Mouse (Mus musculus) monocyte, adult 5-6 weeks (primary cell): ENCODE measurements around the gene Sh3pxd2a. TPM values are rescaled to one million over a fixed set of nuclear protein-coding genes. Genes with fewer than 3 reads are reported as not detected.

ENCODE experiments used
- ATAC-seq: fragments of 153-309, 156-312 bp; replicated peaks from 2 replicates; pipeline ENCODE4 v1.8.0; 2017; ENCODE audit warnings: mild to moderate bottlenecking; ENCODE audit not compliant: low TSS enrichment, insufficient number of reproducible peaks, severe bottlenecking, poor library complexity, low FRiP score
- total RNA-seq: library from RNA; stranded (forward); fragments of 200-1000, 200-491, 200-594 nt; gene quantifications from 3 replicates; pipeline ENCODE4 v1.2.3, GENCODE M21; 2017

Sh3pxd2a gene
- total RNA-seq, 1 experiment from 2014 or later = 2.6 TPM

GRCm38 (mm10) chr19:47282688-47283215 is 181.4 kb downstream of the Sh3pxd2a start:
- ATAC-seq = no peak

GRCm38 (mm10) chr19:47282050-47282454 is 182.1 kb downstream of the Sh3pxd2a start:
- ATAC-seq = no peak

DNA sequence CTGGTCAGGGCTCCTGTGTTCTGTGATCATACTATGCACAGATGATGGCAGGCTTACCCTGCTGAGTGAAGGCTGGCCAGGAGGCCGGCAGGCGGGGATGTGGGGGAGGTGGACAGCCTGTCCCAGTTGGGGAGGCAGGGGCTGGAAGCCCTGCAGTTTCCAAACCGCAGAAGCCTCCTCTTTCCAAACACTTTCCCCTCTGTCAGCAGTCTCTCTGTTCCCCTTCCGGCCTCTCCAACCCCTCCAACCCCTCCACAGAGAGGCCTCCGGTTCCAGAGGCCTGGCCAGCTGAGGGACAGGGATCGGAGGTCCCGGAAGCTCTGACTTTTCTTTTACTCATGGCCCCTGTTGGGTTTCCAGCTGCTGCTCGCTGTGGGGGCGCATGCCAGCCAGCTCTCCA is 183.3 kb downstream of the Sh3pxd2a start:
- ATAC-seq = no peak

DNA sequence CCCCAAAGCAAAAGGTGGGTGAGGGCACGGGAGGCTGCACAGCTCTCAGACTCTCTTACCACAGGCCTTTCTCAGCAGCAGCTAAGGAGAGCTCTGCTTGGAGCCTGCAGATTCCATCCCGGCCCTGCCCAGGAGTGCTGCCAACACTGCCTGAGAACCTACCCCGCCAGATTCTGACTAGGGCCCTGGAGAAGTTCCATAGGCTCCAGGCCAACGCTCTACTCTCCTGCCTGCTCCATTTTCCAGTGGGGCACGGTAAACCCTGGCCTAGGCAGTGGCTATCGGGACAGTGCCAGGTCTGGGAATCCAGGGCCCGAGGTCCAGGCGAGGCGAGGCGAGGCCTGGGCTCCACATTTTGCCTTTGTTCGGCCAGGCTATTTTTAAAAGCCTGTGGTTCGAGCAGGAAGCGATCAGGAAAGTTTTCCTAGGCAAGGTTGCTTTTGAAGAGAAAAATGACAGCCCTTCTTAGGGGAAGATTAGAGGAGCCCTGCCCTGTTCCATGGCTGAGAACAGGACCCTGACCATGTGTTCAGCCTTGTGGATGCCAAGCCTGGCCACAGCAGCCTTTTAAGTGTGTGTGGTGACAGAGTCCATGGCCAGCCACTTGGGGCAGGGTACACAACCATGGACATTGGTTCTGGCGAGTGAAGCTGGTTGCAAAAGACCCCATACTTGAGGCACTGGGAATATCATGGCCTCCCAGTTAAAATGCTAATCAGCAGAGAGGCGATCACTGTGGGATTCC is 184.2 kb downstream of the Sh3pxd2a start:
- ATAC-seq = no peak

- ATAC-seq = no peak
Measured at GRCm38 (mm10) chr19:47279372-47279771, 184.8 kb downstream of the Sh3pxd2a start.

- no peak for ATAC-seq
Measured at GRCm38 (mm10) chr19:47276730-47277129, 187.5 kb downstream of the Sh3pxd2a start.

- ATAC-seq = no peak
Measured at GRCm38 (mm10) chr19:47270520-47270919, 193.7 kb downstream of the Sh3pxd2a start.

- ATAC-seq = no peak
Measured at GRCm38 (mm10) chr19:47269729-47270128, 194.5 kb downstream of the Sh3pxd2a start.

GRCm38 (mm10) chr19:47267066-47267465 is 197.1 kb downstream of the Sh3pxd2a start:
- no peak for ATAC-seq

GRCm38 (mm10) chr19:47266070-47266801 is 198.0 kb downstream of the Sh3pxd2a start:
- no peak for ATAC-seq

GRCm38 (mm10) chr19:47264322-47265092 is 199.7 kb downstream of the Sh3pxd2a start:
- ATAC-seq = no peak

- ATAC-seq = peak; percentile 37; the same call in 1 of the 2 replicates
Measured at GRCm38 (mm10) chr19:47263621-47264020, 200.6 kb downstream of the Sh3pxd2a start.

GRCm38 (mm10) chr19:47261196-47261595 is 203.0 kb downstream of the Sh3pxd2a start:
- ATAC-seq = no peak

DNA sequence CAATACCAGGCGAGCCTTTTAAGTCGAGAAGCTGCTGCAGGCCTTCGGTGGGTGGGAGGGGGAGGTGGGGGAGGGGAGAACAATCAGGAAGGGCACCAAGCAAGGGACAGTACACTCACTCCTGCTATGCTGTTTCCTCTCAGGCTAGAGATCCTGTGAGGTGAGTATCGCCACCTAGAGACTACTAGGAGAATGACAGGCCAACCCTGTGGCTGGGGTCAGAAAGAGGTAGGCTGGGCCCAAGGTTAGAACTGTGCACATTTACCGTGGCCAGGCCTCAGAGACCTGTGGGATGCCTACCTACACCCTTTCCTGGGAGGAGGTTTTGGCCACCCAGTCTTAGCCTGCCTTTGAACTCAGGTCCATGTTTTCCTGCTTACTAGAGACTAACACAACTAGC is 204.6 kb downstream of the Sh3pxd2a start:
- ATAC-seq = no peak

DNA sequence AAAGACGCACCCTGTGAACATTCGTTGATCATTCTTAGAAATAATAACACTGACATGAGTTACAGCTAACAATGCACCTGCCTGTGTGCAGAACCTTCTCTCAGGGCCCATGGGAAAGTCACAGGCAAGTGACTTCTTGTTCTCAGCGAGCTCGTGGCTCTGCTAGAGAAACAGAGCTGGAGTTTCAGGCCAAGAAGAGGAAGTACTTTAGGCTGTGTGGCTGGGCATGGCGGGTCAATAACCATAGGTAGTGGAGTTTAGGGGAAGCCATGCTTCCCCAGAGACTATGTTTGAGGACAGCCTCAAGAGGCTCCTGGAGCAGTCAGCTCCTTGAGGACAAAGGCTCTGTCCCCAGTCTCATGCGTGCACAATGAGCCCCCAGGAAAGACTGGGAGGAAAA is 208.3 kb downstream of the Sh3pxd2a start:
- ATAC-seq = no peak; the same call in 1 of the 2 replicates

- ATAC-seq = no peak
Measured at GRCm38 (mm10) chr19:47255036-47255435, 209.2 kb downstream of the Sh3pxd2a start.

DNA sequence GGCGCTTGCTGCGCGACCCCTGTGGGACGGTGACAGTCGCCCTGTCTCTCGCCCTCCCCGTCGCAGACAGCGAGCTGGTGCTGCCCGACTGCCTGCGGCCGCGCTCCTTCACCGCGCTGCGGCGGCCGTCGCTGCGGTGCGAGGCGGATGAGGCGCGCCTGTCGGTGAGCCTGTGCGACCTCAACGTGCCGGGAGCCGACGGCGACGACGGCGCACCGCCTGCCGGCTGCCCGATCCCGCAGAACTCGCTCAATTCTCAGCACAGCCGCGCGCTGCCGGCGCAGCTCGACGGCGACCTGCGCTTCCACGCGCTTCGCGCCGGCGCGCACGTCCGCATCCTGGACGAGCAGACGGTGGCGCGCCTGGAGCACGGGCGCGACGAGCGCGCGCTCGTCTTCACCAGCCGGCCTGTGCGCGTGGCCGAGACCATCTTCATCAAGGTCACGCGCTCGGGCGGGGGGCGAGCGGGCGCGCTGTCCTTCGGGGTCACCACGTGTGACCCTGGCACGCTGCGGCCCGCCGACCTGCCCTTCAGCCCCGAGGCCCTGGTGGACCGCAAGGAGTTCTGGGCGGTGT is 211.1 kb downstream of the Sh3pxd2a start:
- ATAC-seq = no peak

GRCm38 (mm10) chr19:47250931-47251330 is 213.3 kb downstream of the Sh3pxd2a start:
- no peak for ATAC-seq
